22 mouse cellular contexts compared by ENCODE assay signal in genomic region chr10:12790881-12791280, GRCm38 (mm10).
DNase-seq lines count a peak whose midpoint lies in the region; ATAC-seq and TF ChIP-seq lines count a peak whose summit lies in the region.
"Had no signal": no experiment of that assay in that cellular context is flagged by ENCODE, and none has a peak within 500 bp of the region (broad histone marks: within the 10 kb centered on the region; RNA-seq: fewer than 3 reads in every experiment).

No protein-coding gene starts in this region.

- H3K27me3 ChIP-seq in heart, embryonic 13.5 days (replicated peaks): no peaks in the 10 kb centered on the region
- no peaks in the 10 kb centered on the region for H3K27me3 ChIP-seq in heart, embryonic 12.5 days (replicated peaks)
- H3K27me3 ChIP-seq in kidney, postnatal 0 days (ENCODE audit: insufficient read depth, low read length): no peaks in the 10 kb centered on the region
- no peaks in the 10 kb centered on the region for H3K27me3 ChIP-seq in embryonic facial prominence, embryonic 10.5 days (replicated peaks; ENCODE audit: low read depth, poor library complexity, severe bottlenecking)
- H3K27me3 ChIP-seq: embryonic facial prominence, embryonic 13.5 days; forebrain, embryonic 12.5 days; hindbrain, embryonic 13.5 days had no signal

- no peak overlapping the region for H3K4me2 ChIP-seq in heart, embryonic 13.5 days
- no peak overlapping the region for H3K4me2 ChIP-seq in heart, embryonic 12.5 days
- no peak overlapping the region for H3K4me2 ChIP-seq in kidney, postnatal 0 days (ENCODE audit: low read length)
- H3K4me2 ChIP-seq: embryonic facial prominence, embryonic 13.5 days; forebrain, embryonic 12.5 days; hindbrain, embryonic 13.5 days had no signal

- no peak overlapping the region for H3K4me3 ChIP-seq in heart, embryonic 13.5 days
- no peak overlapping the region for H3K4me3 ChIP-seq in heart, embryonic 12.5 days
- H3K4me3 ChIP-seq in kidney, postnatal 0 days (replicated peaks; ENCODE audit: low read depth, low read length): no peak overlapping the region
- no peak overlapping the region for H3K4me3 ChIP-seq in embryonic facial prominence, embryonic 10.5 days
- H3K4me3 ChIP-seq: embryonic facial prominence, embryonic 13.5 days; forebrain, embryonic 12.5 days; heart, embryonic 10.5 days; hindbrain, embryonic 13.5 days had no signal

- no peak overlapping the region for H3K9ac ChIP-seq in heart, embryonic 13.5 days
- no peak overlapping the region for H3K9ac ChIP-seq in heart, embryonic 12.5 days
- H3K9ac ChIP-seq in kidney, postnatal 0 days (ENCODE audit: low read depth, low read length): no peak overlapping the region
- H3K9ac ChIP-seq: embryonic facial prominence, embryonic 13.5 days; forebrain, embryonic 12.5 days; hindbrain, embryonic 13.5 days had no signal

- TF ChIP-seq CTCF in kidney, postnatal 0 days (IDR thresholded peaks at IDR 0.05; ENCODE audit: low read depth): peak; percentile 43

- H3K27ac ChIP-seq in heart, embryonic 13.5 days (replicated peaks): 0 out of 2 replicates have a peak overlapping the region, but pooled peaks have one; percentile 8
- H3K27ac ChIP-seq in heart, embryonic 12.5 days (ENCODE audit: poor library complexity, severe bottlenecking): no peak overlapping the region
- peak overlapping the region; percentile 78; the same call in 1 of the 2 replicates for H3K27ac ChIP-seq in kidney, postnatal 0 days
- no peak overlapping the region for H3K27ac ChIP-seq in embryonic facial prominence, embryonic 10.5 days (replicated peaks)
- H3K27ac ChIP-seq: embryonic facial prominence, embryonic 13.5 days; forebrain, embryonic 12.5 days; hindbrain, embryonic 13.5 days had no signal

- 58% methylated on average over 3 of the region's 3 CpGs for WGBS in heart, embryonic 13.5 days
- WGBS in heart, embryonic 12.5 days: 60% methylated on average over 3 of the region's 3 CpGs
- 51% methylated on average over 3 of the region's 3 CpGs for WGBS in kidney, postnatal 0 days
- WGBS in embryonic facial prominence, embryonic 10.5 days: 68% methylated on average over 3 of the region's 3 CpGs

- H3K36me3 ChIP-seq in heart, embryonic 13.5 days: no peaks in the 10 kb centered on the region
- no peaks in the 10 kb centered on the region for H3K36me3 ChIP-seq in heart, embryonic 12.5 days
- no peaks in the 10 kb centered on the region for H3K36me3 ChIP-seq in kidney, postnatal 0 days (ENCODE audit: insufficient read depth, low read length)
- no peaks in the 10 kb centered on the region for H3K36me3 ChIP-seq in embryonic facial prominence, embryonic 10.5 days (replicated peaks)
- H3K36me3 ChIP-seq: embryonic facial prominence, embryonic 13.5 days; forebrain, embryonic 12.5 days; heart, embryonic 10.5 days; hindbrain, embryonic 13.5 days had no signal

- no peak for ATAC-seq in heart, embryonic 13.5 days (ENCODE audit: extremely low read depth, insufficient number of reproducible peaks, low FRiP score, low TSS enrichment)
- ATAC-seq in heart, embryonic 12.5 days (ENCODE audit: insufficient number of reproducible peaks, low FRiP score): no peak
- no peak for ATAC-seq in kidney, postnatal 0 days (replicated peaks; ENCODE audit: low FRiP score, low read depth)
- ATAC-seq: forebrain, embryonic 16.5 days; intestine, embryonic 16.5 days had no signal

- no peaks in the 10 kb centered on the region for H3K9me3 ChIP-seq in heart, embryonic 13.5 days
- H3K9me3 ChIP-seq in heart, embryonic 12.5 days (replicated peaks): no peaks in the 10 kb centered on the region
- no peaks in the 10 kb centered on the region for H3K9me3 ChIP-seq in kidney, postnatal 0 days (replicated peaks; ENCODE audit: low read length)
- H3K9me3 ChIP-seq in embryonic facial prominence, embryonic 10.5 days: no peaks in the 10 kb centered on the region
- H3K9me3 ChIP-seq: embryonic facial prominence, embryonic 13.5 days; forebrain, embryonic 12.5 days; G1E; heart, embryonic 10.5 days; hindbrain, embryonic 13.5 days had no signal

- peaks cover 48% of the 10 kb centered on the region for H3K4me1 ChIP-seq in heart, embryonic 13.5 days
- peaks cover 35% of the 10 kb centered on the region for H3K4me1 ChIP-seq in heart, embryonic 12.5 days (replicated peaks)
- H3K4me1 ChIP-seq in kidney, postnatal 0 days (replicated peaks; ENCODE audit: insufficient read depth, low read length): peaks cover 14% of the 10 kb centered on the region
- H3K4me1 ChIP-seq in embryonic facial prominence, embryonic 10.5 days: peaks cover 27% of the 10 kb centered on the region

- DNase-seq in kidney, postnatal 0 days (ENCODE audit: low spot score): peak; percentile 66
- DNase-seq in kidney, adult 9 months: no peak
- DNase-seq in 3T3-L1 (ENCODE audit: low read depth, low spot score) (peak; percentile 63), NIH3T3 (ENCODE audit: low read depth) (peak; percentile 63)
- no peak for DNase-seq in right cerebral cortex, adult 18-20 months
- no peak for DNase-seq in embryonic facial prominence, embryonic 10.5 days (ENCODE audit: low spot score)
- DNase-seq: adrenal gland, postnatal 10 days; cerebellum, adult 11 months; cerebellum, adult 9-10 months; cerebellum, postnatal 25 days; gastrocnemius, postnatal 25 days; heart, adult 18-20 months; heart, postnatal 36 days had no signal

Comparison
In these comparisons a context has a peak if more than half of its experiments do, and no peak if none do; other contexts are left out.
1. H3K27ac ChIP-seq: peak in heart, embryonic 13.5 days (single experiment) and kidney, postnatal 0 days (single experiment); none in heart, embryonic 12.5 days (single experiment) and embryonic facial prominence, embryonic 10.5 days (single experiment).
2. DNase-seq: peak in kidney, postnatal 0 days (single experiment), 3T3-L1 (single experiment) and NIH3T3 (single experiment); none in kidney, adult 9 months (single experiment), right cerebral cortex, adult 18-20 months (single experiment) and embryonic facial prominence, embryonic 10.5 days (single experiment).